In genomic region chr10:43574956-43575355, GRCm38 (mm10) we compare ENCODE assay signal across 8 mouse cellular contexts. TPM values are rescaled to one million over a fixed set of nuclear protein-coding genes. Genes with fewer than 3 reads are reported as not detected.
DNase-seq lines count a peak whose midpoint lies in the region; TF ChIP-seq lines count a peak whose summit lies in the region.
"Had no signal": no experiment of that assay in that cellular context is flagged by ENCODE, and none has a peak within 500 bp of the region (broad histone marks: within the 10 kb centered on the region; RNA-seq: fewer than 3 reads in every experiment).

No protein-coding gene starts in this region.

- TF ChIP-seq RAD21 in MEL (IDR thresholded peaks at IDR 0.05; ENCODE audit: low read depth, low read length): peak; percentile 100

- H3K27me3 ChIP-seq in MEL (ENCODE audit: control insufficient read depth in 1 of 2, insufficient read depth in 2 of 2, low read length in 2 of 2): no peaks in the 10 kb centered on the region
- H3K27me3 ChIP-seq in cerebellum, adult 2 months (ENCODE audit: control insufficient read depth, insufficient read depth, low read length): peaks cover 4% of the 10 kb centered on the region; the same call in 1 of the 2 replicates
- peaks cover 2% of the 10 kb centered on the region; the same call in 1 of the 2 replicates for H3K27me3 ChIP-seq in spleen, adult 2 months (ENCODE audit: control insufficient read depth, insufficient read depth, low read length)

- DNase-seq in CD4-positive helper T cell, adult 2 months (ENCODE audit: low read depth, low spot score): peak; percentile 60
- DNase-seq in MEL (ENCODE audit: low read depth, low spot score): peak; percentile 89
- DNase-seq in cerebellum, adult 2 months: peak; percentile 44 to 65
- DNase-seq in gastrocnemius, adult 2 months: peak; percentile 81
- DNase-seq in layer of hippocampus, adult 9-10 months (ENCODE audit: low spot score): peak; percentile 89
- DNase-seq in lung, postnatal 14 days: peak; percentile 86
- peak; percentile 65 to 82 for DNase-seq in spleen, adult 2 months (ENCODE audit: low read depth in 1 of 2, low spot score in 2 of 2)

- no peaks in the 10 kb centered on the region for H3K36me3 ChIP-seq in MEL (ENCODE audit: control insufficient read depth in 1 of 2, insufficient read depth in 2 of 2, low read length in 2 of 2)
- H3K36me3 ChIP-seq in spleen, adult 2 months (ENCODE audit: control insufficient read depth, insufficient read depth, low read length): no peaks in the 10 kb centered on the region

- H3K9me3 ChIP-seq in MEL (replicated peaks; ENCODE audit: insufficient read depth, low read length): no peaks in the 10 kb centered on the region

- H3K27ac ChIP-seq in MEL (ENCODE audit: control insufficient read depth, low read depth, low read length): no peak overlapping the region
- no peak overlapping the region for H3K27ac ChIP-seq in cerebellum, adult 2 months (ENCODE audit: insufficient read depth, low read length)
- H3K27ac ChIP-seq in gastrocnemius, adult 2 months: peak overlapping the region; percentile 66
- H3K27ac ChIP-seq in spleen, adult 2 months (ENCODE audit: insufficient read depth, low read length): no peak overlapping the region
- H3K27ac ChIP-seq: macrophage had no signal

- peak; percentile 70 to 96 (median 84) for TF ChIP-seq CTCF in MEL (IDR thresholded peaks at IDR 0.05 in 2 of 3, conservative IDR thresholded peaks at IDR 0.05 in 1 of 3; ENCODE audit: control insufficient read depth in 1 of 3, insufficient read depth in 1 of 3, low read depth in 2 of 3, low read length in 3 of 3, poor library complexity in 1 of 3, severe bottlenecking in 1 of 3)
- TF ChIP-seq CTCF in cerebellum, adult 2 months (IDR thresholded peaks at IDR 0.05; ENCODE audit: borderline replicate concordance, insufficient read depth, low read depth, low read length): peak; percentile 87
- peak; percentile 86 for TF ChIP-seq CTCF in gastrocnemius, adult 2 months (IDR thresholded peaks at IDR 0.05)
- TF ChIP-seq CTCF in spleen, adult 2 months (IDR thresholded peaks at IDR 0.05; ENCODE audit: extremely low read depth, insufficient read depth, insufficient read length, insufficient replicate concordance): peak; percentile 76; the same call in 1 of the 2 replicates

- H3K4me3 ChIP-seq in MEL (ENCODE audit: control insufficient read depth in 1 of 2, insufficient read depth in 1 of 2, low read depth in 2 of 2, low read length in 2 of 2): no peak overlapping the region
- H3K4me3 ChIP-seq in cerebellum, adult 2 months (replicated peaks; ENCODE audit: insufficient read depth, low read depth, low read length): no peak overlapping the region
- 0 out of 2 replicates have a peak overlapping the region, but pooled peaks have one; percentile 30 for H3K4me3 ChIP-seq in gastrocnemius, adult 2 months
- no peak overlapping the region for H3K4me3 ChIP-seq in spleen, adult 2 months (ENCODE audit: extremely low read depth, insufficient read depth, insufficient read length)

- WGBS in cerebellum, adult 2 months: 5% methylated on average over 3 of the region's 3 CpGs
- WGBS in spleen, adult 2 months: under 1% methylated on average over 3 of the region's 3 CpGs

- H3K4me1 ChIP-seq in MEL (ENCODE audit: control insufficient read depth in 1 of 2, insufficient read depth in 2 of 2, low read length in 2 of 2): no peaks in the 10 kb centered on the region
- H3K4me1 ChIP-seq in cerebellum, adult 2 months (ENCODE audit: control insufficient read depth, insufficient read depth, low read length): no peaks in the 10 kb centered on the region
- peaks cover 5% of the 10 kb centered on the region; the same call in 1 of the 2 replicates for H3K4me1 ChIP-seq in spleen, adult 2 months (ENCODE audit: control insufficient read depth, insufficient read depth, insufficient read length)

- no peak overlapping the region for H3K9ac ChIP-seq in MEL (ENCODE audit: control insufficient read depth, low read depth, low read length, poor library complexity, severe bottlenecking)

- intact Hi-C loops in gastrocnemius, adult 2 months (cut with DNase I): loop anchor here (1.0 to 5.0 kb wide), 4 partner anchors 117 to 497 kb away; partner anchors contain the start of genes Qrsl1 and Rtn4ip1

- no peak for TF ChIP-seq EP300 in MEL (IDR thresholded peaks at IDR 0.05; ENCODE audit: low read depth in 1 of 2, low read length in 2 of 2)

- TF ChIP-seq POLR2A in MEL (IDR thresholded peaks at IDR 0.05; ENCODE audit: control insufficient read depth in 1 of 2, insufficient read depth in 1 of 2, low read depth in 1 of 2, low read length in 2 of 2, poor library complexity in 1 of 2): no peak
- no peak for TF ChIP-seq POLR2A in cerebellum, adult 2 months (IDR thresholded peaks at IDR 0.05; ENCODE audit: borderline replicate concordance, insufficient read depth, low read length)
- no peak for TF ChIP-seq POLR2A in spleen, adult 2 months (IDR thresholded peaks at IDR 0.05; ENCODE audit: low read depth, low read length)

- peaks cover 11% of the 10 kb centered on the region for H3K79me2 ChIP-seq in MEL (ENCODE audit: control insufficient read depth, insufficient read depth, low read length, poor library complexity)

TF ChIP-seq in MEL, 35 proteins besides CTCF, POLR2A, EP300 and RAD21:
- TF ChIP-seq ZC3H11A (IDR thresholded peaks at IDR 0.05; ENCODE audit: low read depth, low read length): peak; percentile 100
- TF ChIP-seq RCOR1 (IDR thresholded peaks at IDR 0.05; ENCODE audit: low read depth, low read length): no peak
- peak; percentile 26 for TF ChIP-seq SIN3A (IDR thresholded peaks at IDR 0.05; ENCODE audit: low read length)
- peak; percentile 99 for TF ChIP-seq SMC3 (IDR thresholded peaks at IDR 0.05; ENCODE audit: low read depth, low read length)

RNA-seq across cellular contexts. Expression of gene Cd24a, which starts 3.1 kb away (rescaled TPM):
- 96.6 and 119 TPM in 2 replicates for total RNA-seq in MEL (2012; rRNA removed)
- polyA plus RNA-seq in MEL (2012; ENCODE audit: insufficient read depth in 1 of 2, insufficient read length in 2 of 2, low read depth in 1 of 2, low replicate concordance in 2 of 2, missing spikeins in 1 of 2): 100 to 1,000 TPM in 1 of 2 experiments, not detected in 1; 181 TPM
- 26.4 and 39.5 TPM in 2 replicates for polyA plus RNA-seq in cerebellum, adult 2 months (2012; rRNA removed)
- 100 to 1,000 TPM; 120 to 170 TPM for total RNA-seq in gastrocnemius, adult 2 months (2021)
- polyA plus RNA-seq in spleen, adult 2 months (2012; rRNA removed): 418 and 468 TPM in 2 replicates

RNA-seq across cellular contexts. Expression of gene 1700021F05Rik, which starts 34.2 kb away (rescaled TPM):
- total RNA-seq in MEL (2012; rRNA removed): 62.3 and 66.5 TPM in 2 replicates
- polyA plus RNA-seq in MEL (2012; ENCODE audit: insufficient read depth in 1 of 2, insufficient read length in 2 of 2, low read depth in 1 of 2, low replicate concordance in 2 of 2, missing spikeins in 1 of 2): 10 to 100 TPM in 1 of 2 experiments, not detected in 1; 93.8 TPM
- polyA plus RNA-seq in cerebellum, adult 2 months (2012; rRNA removed): 37.6 and 40.9 TPM in 2 replicates
- 100 to 1,000 TPM in 1 of 2 experiments, 10 to 100 TPM in 1; 83.3 to 126 TPM for total RNA-seq in gastrocnemius, adult 2 months (2021)
- 3.6 and 3.9 TPM in 2 replicates for polyA plus RNA-seq in spleen, adult 2 months (2012; rRNA removed)

RNA-seq across cellular contexts. Expression of gene Gm9803, which starts 51.1 kb away (rescaled TPM):
- 10.1 and 18.7 TPM in 2 replicates for total RNA-seq in MEL (2012; rRNA removed)
- 100 to 1,000 TPM in 1 of 2 experiments, not detected in 1; 137 TPM for polyA plus RNA-seq in MEL (2012; ENCODE audit: insufficient read depth in 1 of 2, insufficient read length in 2 of 2, low read depth in 1 of 2, low replicate concordance in 2 of 2, missing spikeins in 1 of 2)
- 13.4 and 15.7 TPM in 2 replicates for polyA plus RNA-seq in cerebellum, adult 2 months (2012; rRNA removed)
- total RNA-seq in gastrocnemius, adult 2 months (2021): 10 to 100 TPM; 15.5 to 18.9 TPM
- 22.2 and 43.4 TPM in 2 replicates for polyA plus RNA-seq in spleen, adult 2 months (2012; rRNA removed)
